Mouse (Mus musculus) liver, embryonic 14.5 days (tissue): ENCODE data around the gene Ankrd11. TPM values are rescaled to one million over a fixed set of nuclear protein-coding genes. Genes with fewer than 3 reads are reported as not detected.

Experiments used
- ATAC-seq: fragments of 200-750 bp; cut with Nextera tagmentation; 2 replicates; pipeline ENCODE4 v1.8.0; 2017; ENCODE audit warnings: moderate number of reproducible peaks, mild to moderate bottlenecking, moderate library complexity; ENCODE audit not compliant: insufficient read depth
- DNase-seq, 3 experiments: peaks; one replicate each; pipeline ENCODE4 v3.0.0-alpha.2; 2012 to 2013; ENCODE audit warnings: low read depth in 3 of 3, low spot score in 3 of 3
- H3K27ac ChIP-seq: fragments of 300-500 bp; sonication (generic); 2 replicates; pipeline ENCODE4 v1.5.1; 2014; ENCODE audit warnings: moderate library complexity, mild to moderate bottlenecking, control low read depth, inconsistent platforms
- H3K27me3 ChIP-seq: fragments of 300-500 bp; sonication (generic); 2 replicates; pipeline ENCODE4 v1.6.1; 2014; ENCODE audit warnings: mild to moderate bottlenecking, low read length, moderate library complexity; ENCODE audit not compliant: control insufficient read depth, insufficient read depth
- H3K36me3 ChIP-seq: fragments of 300-500 bp; sonication (generic); replicated peaks from 2 replicates; pipeline ENCODE4 v1.6.1; 2014; ENCODE audit warnings: low read depth; ENCODE audit not compliant: control insufficient read depth, insufficient read depth
- H3K4me1 ChIP-seq, 2 experiments: fragments of 200-500 bp in 1 of 2; fragments of 300-500 bp in 1 of 2; sonication (generic) in 1 of 2; replicated peaks; 2 replicates each; pipeline ENCODE4 v1.6.1; 2012 to 2014; ENCODE audit warnings: antibody characterized with exemption in 1 of 2, inconsistent platforms in 1 of 2, low read length in 1 of 2; ENCODE audit not compliant: control insufficient read depth in 2 of 2, insufficient read depth in 2 of 2
- H3K4me2 ChIP-seq: fragments of 300-500 bp; sonication (generic); 2 replicates; pipeline ENCODE4 v1.6.1; 2014; ENCODE audit warnings: low read depth, mild to moderate bottlenecking, control low read depth, moderate library complexity
- H3K4me3 ChIP-seq, 2 experiments: fragments of 200-500 bp in 1 of 2; fragments of 300-500 bp in 1 of 2; sonication (generic) in 1 of 2; 2 replicates each; pipeline ENCODE4 v1.5.1; 2012 to 2014; ENCODE audit warnings: low read depth in 2 of 2, low read length in 2 of 2, mild to moderate bottlenecking in 2 of 2, control low read depth in 1 of 2, inconsistent platforms in 1 of 2, moderate library complexity in 1 of 2; ENCODE audit not compliant: insufficient read depth in 1 of 2
- H3K9ac ChIP-seq: fragments of 300-500 bp; sonication (generic); replicated peaks from 2 replicates; pipeline ENCODE4 v1.6.1; 2014; ENCODE audit warnings: mild to moderate bottlenecking, control low read depth, moderate library complexity
- H3K9me3 ChIP-seq: fragments of 300-500 bp; sonication (generic); 2 replicates; pipeline ENCODE4 v1.6.1; 2016; ENCODE audit warnings: low read length, mixed read lengths; ENCODE audit not compliant: control insufficient read depth
- CTCF ChIP-seq: IDR thresholded peaks from 2 replicates; pipeline ENCODE4 v1.5.1; 2016; ENCODE audit warnings: antibody characterized with exemption, low read depth, control low read depth
- EP300 ChIP-seq: IDR thresholded peaks from 2 replicates; pipeline ENCODE4 v1.6.1; 2016; ENCODE audit warnings: antibody characterized with exemption, low read depth
- WGBS: fragments of 180-500 bp; shearing (Covaris S2); extraction: QIAGEN DNeasy Blood & Tissue Kit; methylation state at CpG from one replicate; pipeline ENCODE4 v1.1.7; 2014; ENCODE audit not compliant: insufficient replicate concordance; 5-methylcytosine and 5-hydroxymethylcytosine counted together
- polyA plus RNA-seq, 2 experiments: library from polyadenylated mRNA; depleted of rRNA in 1 of 2; stranded (reverse) in 1 of 2; unstranded in 1 of 2; fragments of >200 nt; fragmentation: Nextera tagmentation in 1 of 2; extraction: Ambion mirVana in 1 of 2; gene quantifications; 2 replicates each; pipeline versions ENCODE4 v1.2.1 to v1.2.3; 2012 to 2014

Gene Ankrd11
- polyA plus RNA-seq, 2 experiments, result 10.8 to 12.4 TPM

DNA sequence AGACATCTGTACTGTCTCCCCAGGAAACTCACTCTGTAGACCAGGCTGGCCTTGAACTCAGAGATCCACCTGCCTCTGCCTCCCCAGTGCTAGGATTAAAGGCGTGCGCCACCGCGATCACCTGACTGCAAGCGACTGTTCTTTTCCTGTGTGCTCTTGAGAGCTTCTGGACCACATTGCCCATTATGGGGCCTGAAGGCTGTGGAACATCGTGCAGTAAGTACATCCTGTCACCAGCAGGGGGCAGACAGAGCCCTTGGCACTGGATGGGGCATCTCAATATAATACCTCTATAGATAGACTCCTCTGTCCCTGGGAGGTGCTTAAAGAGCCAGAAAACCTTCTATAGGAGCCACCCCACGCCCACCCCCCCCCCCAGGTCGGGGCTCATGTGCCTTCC, 207.1 kb downstream of the Ankrd11 start:
- Histone ChIP-seq H3K4me3 (no peak overlapping the region), H3K9ac (no peak overlapping the region), H3K9me3 (no peaks in the 10 kb centered on the region), H3K27me3 (no peaks in the 10 kb centered on the region), H3K4me1 (no peaks in the 10 kb centered on the region), H3K27ac (no peak overlapping the region), H3K36me3 (no peaks in the 10 kb centered on the region), H3K4me2 (no peak overlapping the region)
- peak; percentile 57 to 58 (median 57) for DNase-seq
- WGBS, result 13% methylated on average over 8 of the region's 8 CpGs
- peak; percentile 47; the same call in 1 of the 2 replicates for ATAC-seq
- TF ChIP-seq EP300, result no peak
- peak; percentile 94 for TF ChIP-seq CTCF

DNA sequence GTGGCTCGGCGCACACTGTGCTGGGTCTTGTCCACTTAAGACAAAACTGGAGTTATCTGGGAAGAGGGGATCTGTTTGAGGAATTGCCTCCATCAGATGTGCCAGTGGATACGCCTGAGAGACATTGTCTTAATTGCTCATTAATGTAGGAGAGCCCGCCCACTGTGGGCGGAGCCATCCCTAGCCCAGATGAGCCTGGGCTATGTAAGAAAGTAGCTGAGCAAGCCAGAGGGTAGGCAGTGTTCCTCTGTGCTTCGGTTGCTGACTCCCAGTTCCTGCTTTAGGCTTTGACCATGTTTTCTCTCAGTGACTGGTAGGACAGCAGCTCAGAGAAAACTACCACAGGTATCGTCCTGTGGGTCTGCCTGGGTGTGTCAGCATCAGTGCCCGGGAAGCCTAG, 207.7 kb downstream of the Ankrd11 start:
- Histone ChIP-seq H3K4me2 (no peak overlapping the region), H3K36me3 (no peaks in the 10 kb centered on the region), H3K27me3 (no peaks in the 10 kb centered on the region), H3K4me1 (no peaks in the 10 kb centered on the region), H3K9me3 (no peaks in the 10 kb centered on the region), H3K4me3 (no peak overlapping the region), H3K9ac (no peak overlapping the region), H3K27ac (no peak overlapping the region)
- TF ChIP-seq EP300, result no peak
- no peak for TF ChIP-seq CTCF
- WGBS, result 76% methylated on average over 8 of the region's 8 CpGs
- no peak for DNase-seq
- ATAC-seq, result no peak

Other genes starting within 250 kb of the Ankrd11 start
- gene Cdh15, start 194.3 kb downstream of the Ankrd11 start, polyA plus RNA-seq (2012; rRNA removed), result not detected in 2 replicates
- not detected in 2 replicates for gene Cdh15, start 194.3 kb downstream of the Ankrd11 start, polyA plus RNA-seq (2014; fragmentation: Nextera tagmentation; extraction: Ambion mirVana)
- 19.0 and 26.0 TPM in 2 replicates for gene Spg7, start 20.7 kb upstream of the Ankrd11 start, polyA plus RNA-seq (2012; rRNA removed)
- gene Spg7, start 20.7 kb upstream of the Ankrd11 start, polyA plus RNA-seq (2014; fragmentation: Nextera tagmentation; extraction: Ambion mirVana), result 19.5 and 21.0 TPM in 2 replicates
- gene Rpl13, start 60.1 kb upstream of the Ankrd11 start, polyA plus RNA-seq (2012; rRNA removed), result 1,340 and 1,385 TPM in 2 replicates
- 1,145 and 1,179 TPM in 2 replicates for gene Rpl13, start 60.1 kb upstream of the Ankrd11 start, polyA plus RNA-seq (2014; fragmentation: Nextera tagmentation; extraction: Ambion mirVana)
- gene Cpne7, start 75.1 kb upstream of the Ankrd11 start, polyA plus RNA-seq (2012; rRNA removed), result 1.7 and 1.9 TPM in 2 replicates
- gene Cpne7, start 75.1 kb upstream of the Ankrd11 start, polyA plus RNA-seq (2014; fragmentation: Nextera tagmentation; extraction: Ambion mirVana), result 0.58 and 0.65 TPM in 2 replicates
- 0.75 and 1.1 TPM in 2 replicates for gene Sult5a1, start 116.0 kb upstream of the Ankrd11 start, polyA plus RNA-seq (2012; rRNA removed)
- 0.69 and 0.91 TPM in 2 replicates for gene Sult5a1, start 116.0 kb upstream of the Ankrd11 start, polyA plus RNA-seq (2014; fragmentation: Nextera tagmentation; extraction: Ambion mirVana)
- 0.07 and 0.14 TPM in 2 replicates for gene Dpep1, start 144.0 kb upstream of the Ankrd11 start, polyA plus RNA-seq (2012; rRNA removed)
- 0.06 and 0.23 TPM in 2 replicates for gene Dpep1, start 144.0 kb upstream of the Ankrd11 start, polyA plus RNA-seq (2014; fragmentation: Nextera tagmentation; extraction: Ambion mirVana)
- 29.9 and 30.9 TPM in 2 replicates for gene Chmp1a, start 170.5 kb upstream of the Ankrd11 start, polyA plus RNA-seq (2012; rRNA removed)
- 42.9 and 44.6 TPM in 2 replicates for gene Chmp1a, start 170.5 kb upstream of the Ankrd11 start, polyA plus RNA-seq (2014; fragmentation: Nextera tagmentation; extraction: Ambion mirVana)
- gene Spata33, start 170.6 kb upstream of the Ankrd11 start, polyA plus RNA-seq (2012; rRNA removed), result 0.21 and 0.60 TPM in 2 replicates
- gene Spata33, start 170.6 kb upstream of the Ankrd11 start, polyA plus RNA-seq (2014; fragmentation: Nextera tagmentation; extraction: Ambion mirVana), result 0.08 and 0.16 TPM in 2 replicates
- 15.4 and 16.3 TPM in 2 replicates for gene Cdk10, start 182.6 kb upstream of the Ankrd11 start, polyA plus RNA-seq (2012; rRNA removed)
- gene Cdk10, start 182.6 kb upstream of the Ankrd11 start, polyA plus RNA-seq (2014; fragmentation: Nextera tagmentation; extraction: Ambion mirVana), result 7.2 and 10.1 TPM in 2 replicates
- 0.87 and 0.92 TPM in 2 replicates for gene Spata2l, start 194.0 kb upstream of the Ankrd11 start, polyA plus RNA-seq (2012; rRNA removed)
- 1.5 TPM in 2 replicates for gene Spata2l, start 194.0 kb upstream of the Ankrd11 start, polyA plus RNA-seq (2014; fragmentation: Nextera tagmentation; extraction: Ambion mirVana)
- 8.4 and 8.9 TPM in 2 replicates for gene Zfp276, start 211.9 kb upstream of the Ankrd11 start, polyA plus RNA-seq (2012; rRNA removed)
- gene Zfp276, start 211.9 kb upstream of the Ankrd11 start, polyA plus RNA-seq (2014; fragmentation: Nextera tagmentation; extraction: Ambion mirVana), result 4.7 and 5.9 TPM in 2 replicates
- gene Vps9d1, start 212.1 kb upstream of the Ankrd11 start, polyA plus RNA-seq (2012; rRNA removed), result 7.8 and 8.5 TPM in 2 replicates
- gene Vps9d1, start 212.1 kb upstream of the Ankrd11 start, polyA plus RNA-seq (2014; fragmentation: Nextera tagmentation; extraction: Ambion mirVana), result 2.4 and 3.8 TPM in 2 replicates